Mouse (Mus musculus) liver, embryonic 14.5 days (tissue): ENCODE results near the gene Mea1.

ENCODE experiments used
- CTCF ChIP-seq: IDR thresholded peaks from 2 replicates; pipeline ENCODE4 v1.5.1; 2016; ENCODE audit warnings: antibody characterized with exemption, low read depth, control low read depth
- EP300 ChIP-seq: IDR thresholded peaks from 2 replicates; pipeline ENCODE4 v1.6.1; 2016; ENCODE audit warnings: antibody characterized with exemption, low read depth

DNA sequence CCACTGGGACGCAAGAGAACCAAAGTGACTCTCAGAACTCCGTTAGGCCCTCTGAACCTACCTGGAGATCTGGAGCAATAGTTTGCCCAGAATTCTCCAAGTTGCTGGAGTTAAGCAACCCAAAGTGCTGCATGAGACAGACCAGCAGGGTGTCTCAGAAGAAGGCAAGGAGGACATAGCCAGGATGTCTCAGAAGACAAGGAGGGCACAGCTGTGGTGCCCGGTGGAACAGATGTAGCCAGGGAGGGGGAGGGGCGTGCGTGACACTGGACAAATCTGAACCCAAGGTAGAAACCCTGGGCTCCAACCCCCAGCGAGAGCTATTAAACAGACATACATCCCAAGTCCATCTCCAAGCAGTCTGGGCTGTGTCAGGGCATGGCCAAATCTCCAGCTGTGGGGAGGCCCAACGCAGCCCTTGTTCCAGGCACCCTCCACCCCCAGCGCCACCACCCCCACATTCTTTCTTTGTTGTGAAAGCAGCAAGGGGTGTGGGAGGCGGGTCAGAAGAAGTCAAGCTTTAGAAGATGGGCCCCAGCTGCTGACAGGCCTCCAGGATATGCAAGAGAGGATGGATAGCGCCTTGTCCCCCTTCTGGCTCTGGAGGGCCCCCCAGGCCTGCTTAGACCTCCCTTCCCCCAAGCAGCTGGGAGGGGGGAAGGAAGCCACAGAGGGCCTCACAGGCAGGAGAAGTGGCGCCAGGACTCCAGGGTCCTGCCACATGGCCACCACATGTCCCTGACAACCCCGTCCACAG, 48.7 kb upstream of the Mea1 start:
- TF ChIP-seq EP300 (no peak), CTCF (no peak)
